Mouse (Mus musculus) cerebellum, postnatal 10 days (tissue): ENCODE results near the gene Itpa.
"Not testable (repeated sequence)": the region's sequence is repeated elsewhere in the genome, so short reads cannot be mapped to it uniquely, and the experiment has no call there.

Experiments
- DNase-seq, 2 experiments: peaks; one replicate each; pipeline ENCODE4 v3.0.0; 2021; ENCODE audit warnings: mixed read lengths in 2 of 2

Itpa gene

GRCm38 (mm10) chr2:130667559-130667958, at the start of gene Itpa:
Gene Itpa (plus strand): TSS chr2:130667610.
- DNase-seq: peak; percentile 91 to 93

DNA sequence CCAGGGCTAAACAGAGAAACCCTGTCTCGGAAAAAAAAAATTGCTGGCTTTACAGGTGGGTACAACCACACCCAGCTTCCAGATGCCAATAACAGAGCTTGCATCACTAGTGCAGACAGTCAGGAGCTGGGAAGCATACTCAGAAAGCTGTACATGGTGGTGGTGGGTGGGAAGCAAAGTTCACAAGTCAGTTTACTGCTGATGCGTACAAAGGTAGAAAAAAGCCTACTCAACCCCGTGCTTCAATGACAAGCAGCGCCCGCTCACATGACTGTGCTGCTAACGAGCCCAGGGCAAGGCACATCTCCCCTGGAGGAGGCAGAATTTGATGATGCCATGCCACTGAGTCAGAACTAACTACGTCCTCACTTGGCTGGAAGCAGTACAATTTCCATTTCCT, 48.4 kb upstream of the Itpa start:
- no peak for DNase-seq

- peak; percentile 40 to 43 for DNase-seq
Measured at GRCm38 (mm10) chr2:130628424-130628823, 39.0 kb upstream of the Itpa start.

DNA sequence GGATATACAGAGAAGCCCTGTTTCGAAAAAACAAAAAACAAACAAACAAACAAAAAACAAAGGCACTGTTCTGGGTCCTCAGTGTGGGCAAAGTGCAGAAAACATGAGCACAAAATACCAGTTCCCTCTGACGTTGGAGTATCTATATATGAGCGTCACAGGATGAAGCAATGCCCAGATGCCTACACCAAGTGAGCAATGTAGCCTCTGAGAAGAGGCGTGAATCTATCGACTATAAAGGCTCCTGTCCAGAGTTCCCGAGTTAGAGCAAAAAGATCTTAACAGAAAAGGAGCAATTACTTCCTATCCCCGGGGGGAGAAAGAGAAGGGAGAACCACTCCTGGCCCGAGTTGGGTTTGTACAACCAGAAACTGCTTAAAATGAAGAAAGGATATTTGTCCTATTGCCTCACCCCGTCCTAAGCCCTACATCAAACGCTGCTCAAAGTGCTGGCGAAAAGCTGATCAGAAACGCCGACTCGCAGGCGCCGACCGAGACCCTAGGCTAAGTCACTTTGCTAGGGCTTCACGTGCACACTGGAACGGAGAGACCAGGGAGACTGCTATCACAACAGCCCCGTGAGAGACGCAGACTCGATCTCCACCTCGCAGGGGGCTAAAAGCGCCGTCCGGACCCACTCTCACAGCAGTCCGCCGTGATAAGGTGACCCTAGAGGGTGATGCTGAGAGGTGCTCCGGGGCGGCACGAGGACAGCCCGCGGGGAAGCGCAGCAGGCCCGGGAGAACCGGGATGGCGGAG, 38.2 kb upstream of the Itpa start:
- no peak for DNase-seq

GRCm38 (mm10) chr2:130629839-130630203, 37.6 kb upstream of the Itpa start, which contains the start of the genes Fastkd5 and Ubox5:
Gene Fastkd5 (minus strand): TSS chr2:130630027.
Gene Ubox5 (minus strand): TSS chr2:130630038.
- DNase-seq: peak; percentile 94 to 97

GRCm38 (mm10) chr2:130632416-130632815, 35.0 kb upstream of the Itpa start:
- peak; percentile 69 to 78 for DNase-seq

GRCm38 (mm10) chr2:130632887-130633675, 34.3 kb upstream of the Itpa start:
- DNase-seq: peak; percentile 53 to 57

- DNase-seq: peak; percentile 97 to 98
Measured at GRCm38 (mm10) chr2:130634006-130634738, 33.2 kb upstream of the Itpa start.

DNA sequence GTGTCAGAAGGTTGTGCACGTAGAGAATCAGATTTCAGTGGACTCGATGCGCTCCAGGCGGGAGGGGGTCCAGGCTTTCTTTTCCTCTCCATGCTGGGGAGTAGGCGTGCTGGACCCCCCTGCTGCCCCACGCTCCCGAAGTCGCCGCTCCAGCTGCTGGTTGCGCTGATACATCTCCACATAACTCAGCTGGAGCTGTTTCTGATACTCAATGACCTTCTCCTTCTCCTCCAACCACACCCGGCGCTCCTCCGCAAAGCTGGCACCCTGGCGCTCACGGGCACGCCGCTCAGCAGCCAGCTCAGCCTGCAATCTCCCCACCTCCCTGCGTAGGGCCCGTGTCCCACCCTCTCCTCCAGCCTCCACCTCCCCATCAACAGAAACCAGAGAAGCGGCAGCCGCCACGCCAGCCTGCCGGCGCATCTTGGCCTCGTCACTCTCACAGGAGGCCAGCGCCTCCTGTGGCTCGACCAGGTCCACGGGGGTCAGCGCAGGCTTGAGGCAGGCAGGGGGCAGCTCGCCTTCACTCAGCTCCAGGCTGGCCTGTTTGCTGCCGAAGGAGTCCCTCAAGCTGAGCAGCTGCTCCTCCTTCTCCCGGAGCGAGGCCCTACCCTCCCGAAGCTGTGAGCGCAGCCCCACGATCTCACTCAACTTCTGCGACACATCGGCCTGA, 32.5 kb upstream of the Itpa start:
- peak; percentile 57 to 66 for DNase-seq

DNA sequence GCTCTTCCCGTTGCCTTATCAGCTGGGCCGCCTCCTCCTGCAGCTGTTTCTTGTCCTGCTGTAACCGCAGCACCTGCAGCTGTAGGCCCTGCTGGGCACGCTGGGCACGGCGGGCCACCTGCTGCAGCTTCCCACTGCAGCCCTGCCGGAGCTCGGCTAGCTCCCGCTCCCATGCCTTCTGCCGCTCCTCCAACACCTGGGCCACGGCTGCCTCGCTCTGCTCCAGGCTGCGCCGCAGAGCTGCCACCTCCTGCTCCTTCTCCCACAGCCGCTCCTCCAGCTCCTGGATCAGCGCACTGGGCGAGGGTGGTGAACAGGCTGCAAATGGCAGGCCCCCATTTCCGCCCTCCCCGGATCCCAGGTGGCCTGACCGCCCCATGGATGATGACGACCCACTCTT, 31.6 kb upstream of the Itpa start:
- DNase-seq: peak; percentile 34 to 62

- peak in 1 of 2 experiments; percentile 41 for DNase-seq
Measured at GRCm38 (mm10) chr2:130638101-130638611, 29.3 kb upstream of the Itpa start.

DNA sequence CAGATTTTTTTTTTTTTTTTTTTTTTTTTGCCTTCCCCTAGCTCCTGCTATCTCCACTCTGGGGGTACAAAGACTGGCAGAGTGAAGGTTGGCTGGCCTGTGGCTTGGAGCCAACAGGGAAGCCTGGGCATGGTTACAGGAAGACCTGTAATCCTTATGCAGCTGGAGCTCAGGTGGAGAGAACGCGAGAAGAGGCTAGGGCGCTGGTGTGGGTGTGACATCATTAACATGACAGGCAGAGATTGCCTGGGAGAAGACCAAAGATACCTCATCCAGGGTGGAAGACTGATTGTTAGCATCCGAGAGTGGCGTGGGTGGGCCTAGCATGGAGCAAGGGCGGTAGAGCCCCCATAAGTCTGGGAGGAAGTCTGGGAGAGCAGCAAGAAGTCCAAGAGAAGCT, 28.1 kb upstream of the Itpa start:
- peak in 1 of 2 experiments; percentile 27 for DNase-seq

GRCm38 (mm10) chr2:130641351-130642025, 25.9 kb upstream of the Itpa start:
- DNase-seq: peak in 1 of 2 experiments; percentile 48

GRCm38 (mm10) chr2:130642197-130642660, 25.2 kb upstream of the Itpa start:
- DNase-seq: no peak

- peak; percentile 98 to 99 for DNase-seq
Measured at GRCm38 (mm10) chr2:130642684-130643369, 24.6 kb upstream of the Itpa start, which contains the start of gene Lzts3. Gene Lzts3 (minus strand): TSS chr2:130642803.

DNA sequence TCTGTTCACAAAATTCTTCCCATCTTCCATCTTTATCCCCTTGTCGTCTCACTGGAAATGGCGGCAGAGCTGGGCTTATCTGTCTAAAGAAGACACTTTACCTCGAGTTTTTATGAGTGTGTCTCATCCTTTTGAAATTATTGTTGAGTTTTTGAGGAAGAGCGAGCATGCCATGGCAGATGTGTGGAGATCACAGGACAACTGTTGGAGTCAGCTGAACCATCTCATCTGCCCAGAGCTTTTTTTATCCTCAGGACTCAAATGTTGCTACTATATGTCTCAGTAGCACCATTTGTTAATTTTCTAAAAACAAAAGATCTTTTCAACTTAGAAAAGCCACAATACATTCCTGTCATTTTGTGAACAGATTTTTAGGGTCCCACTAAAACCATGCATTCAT, 22.2 kb upstream of the Itpa start:
- no peak for DNase-seq

DNA sequence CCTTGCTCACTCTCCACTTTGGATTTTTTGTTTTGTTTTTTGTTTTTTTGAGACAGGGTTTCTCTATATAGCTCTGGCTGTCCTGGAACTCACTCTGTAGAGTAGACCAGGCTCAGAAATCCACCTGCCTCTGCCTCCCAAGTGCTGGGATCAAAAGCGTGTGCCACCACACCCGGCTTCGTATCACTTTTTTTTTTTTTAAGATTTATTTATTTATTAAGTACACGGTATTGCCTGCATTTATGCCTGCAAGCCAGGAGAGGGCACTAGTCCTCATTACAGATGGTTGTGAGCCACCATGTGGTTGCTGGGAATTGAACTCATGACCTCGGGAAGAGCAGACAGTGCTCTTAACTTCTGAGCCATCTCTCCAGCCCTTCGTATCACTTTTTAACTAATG, 18.4 kb upstream of the Itpa start:
- DNase-seq: not testable (repeated sequence)

DNA sequence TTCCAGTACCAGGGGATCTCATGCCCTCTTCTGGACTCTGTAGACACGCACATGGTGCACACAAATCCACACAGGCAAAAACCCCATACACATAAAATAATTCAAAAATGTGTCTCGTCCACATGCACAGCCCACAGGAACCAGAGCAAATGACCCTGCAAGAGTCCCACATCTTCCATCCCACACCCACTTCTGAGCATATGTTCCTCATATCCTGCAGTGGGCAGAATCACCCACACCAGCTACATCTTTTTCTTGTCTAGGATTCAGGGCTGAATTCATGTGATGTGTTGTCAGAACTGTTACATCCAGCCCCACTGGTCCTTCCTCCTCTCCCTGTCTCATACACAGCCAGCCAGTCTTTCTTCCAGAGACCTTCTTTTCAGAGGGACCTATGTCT, 14.1 kb upstream of the Itpa start:
- no peak for DNase-seq

- no peak for DNase-seq
Measured at GRCm38 (mm10) chr2:130653760-130654159, 13.7 kb upstream of the Itpa start.

DNA sequence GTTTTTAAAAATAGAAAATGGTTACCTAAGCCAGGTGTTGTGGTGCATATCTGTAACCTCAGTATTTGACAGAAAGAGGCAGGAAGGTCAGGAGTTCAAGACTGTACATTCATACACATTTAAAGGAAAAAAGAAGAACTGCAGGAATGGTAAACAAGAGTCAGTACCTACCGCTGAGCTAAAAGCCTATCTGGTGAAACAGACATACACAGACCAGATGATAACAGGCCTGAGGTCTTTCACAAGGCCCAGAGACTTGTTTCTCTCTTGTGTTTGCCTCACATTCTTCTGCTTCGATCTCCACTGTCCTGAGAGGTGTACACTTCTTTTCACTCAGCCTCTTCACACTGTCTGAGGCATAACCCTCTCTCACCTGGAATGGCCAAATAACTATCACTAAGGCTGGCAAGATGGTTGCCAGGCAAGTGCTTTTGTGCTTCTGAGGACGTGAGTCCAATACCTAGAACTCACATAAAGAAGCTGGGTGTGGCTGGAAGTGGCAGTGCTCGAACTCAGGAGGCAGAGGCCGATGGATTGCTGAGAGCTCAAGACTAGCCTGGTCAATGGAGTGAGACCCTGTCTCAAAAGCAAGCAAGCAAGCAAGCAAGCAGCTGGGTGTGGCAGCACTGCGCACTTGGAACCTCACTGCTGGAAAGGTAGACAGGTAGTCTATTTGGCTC, 11.6 kb upstream of the Itpa start:
- no peak for DNase-seq
